Mouse (Mus musculus) left cerebral cortex, postnatal 25 days (tissue): ENCODE results near the gene Osbp2. TPM values are rescaled to one million over a fixed set of nuclear protein-coding genes. Genes with fewer than 3 reads are reported as not detected.

Experiments used
- DNase-seq, 2 experiments: peaks; one replicate each; pipeline ENCODE4 v3.0.0; 2022; ENCODE audit warnings: low spot score in 2 of 2, mixed read lengths in 1 of 2
- intact Hi-C: fragments of 180-260 bp; cut with DNase I; formaldehyde crosslinking; loops from one replicate; pipeline ENCODE4 v1.15.1; 2025
- total RNA-seq, 2 experiments: library from RNA; stranded (reverse); gene quantifications; 2 replicates each; pipeline ENCODE4 v1.2.3; 2021

Osbp2 gene
- total RNA-seq, 2 experiments from 2014 or later = 133 TPM

- no peak for DNase-seq
- intact Hi-C loops = loop anchor here (5.0 kb wide), 1 partner anchor 43 kb away; no protein-coding TSS in a partner anchor
Measured at GRCm38 (mm10) chr11:3834421-3835098, 29.1 kb downstream of the Osbp2 start.

GRCm38 (mm10) chr11:3833544-3834420, 29.9 kb downstream of the Osbp2 start:
- intact Hi-C loops = loop anchor here (1.0 to 5.0 kb wide), 2 partner anchors 20 to 44 kb away; no protein-coding TSS in a partner anchor
- peak in 1 of 2 experiments; percentile 68 for DNase-seq

- intact Hi-C loops = loop anchor here (5.0 kb wide), 1 partner anchor 45 kb away; no protein-coding TSS in a partner anchor
- peak; percentile 59 to 87 for DNase-seq
Measured at GRCm38 (mm10) chr11:3832193-3832901, 31.4 kb downstream of the Osbp2 start.

- intact Hi-C loops = loop anchor here (5.0 kb wide), 2 partner anchors 33 to 48 kb away; partner anchors contain the start of gene Osbp2
- DNase-seq = no peak
Measured at GRCm38 (mm10) chr11:3829736-3830135, 34.0 kb downstream of the Osbp2 start.

GRCm38 (mm10) chr11:3824138-3824537, 39.6 kb downstream of the Osbp2 start:
- intact Hi-C loops = no loop called here
- DNase-seq = no peak

- peak in 1 of 2 experiments; percentile 71 for DNase-seq
- intact Hi-C loops = no loop called here
Measured at GRCm38 (mm10) chr11:3823378-3823777, 40.3 kb downstream of the Osbp2 start.

- intact Hi-C loops = no loop called here
Measured at GRCm38 (mm10) chr11:3817986-3818758, 45.5 kb downstream of the Osbp2 start.

GRCm38 (mm10) chr11:3815951-3816350, 47.8 kb downstream of the Osbp2 start:
- intact Hi-C loops = no loop called here
- no peak for DNase-seq

More at GRCm38 (mm10) chr11:3817986-3818758, 45.5 kb downstream of the Osbp2 start:
- DNase-seq = no peak

GRCm38 (mm10) chr11:3813340-3813739, 50.4 kb downstream of the Osbp2 start:
- intact Hi-C loops = no loop called here
- no peak for DNase-seq

GRCm38 (mm10) chr11:3808162-3808561, 55.5 kb downstream of the Osbp2 start:
- DNase-seq = peak in 1 of 2 experiments; percentile 43
- intact Hi-C loops = loop anchor here (1.0 to 5.0 kb wide), 2 partner anchors 72 to 114 kb away; no protein-coding TSS in a partner anchor

GRCm38 (mm10) chr11:3805362-3805761, 58.3 kb downstream of the Osbp2 start:
- intact Hi-C loops = loop anchor here (5.0 kb wide), 1 partner anchor 117 kb away; no protein-coding TSS in a partner anchor
- peak; percentile 40 to 72 for DNase-seq

- DNase-seq = no peak
- intact Hi-C loops = loop anchor here (5.0 kb wide), 2 partner anchors 118 to 267 kb away; no protein-coding TSS in a partner anchor
Measured at GRCm38 (mm10) chr11:3804639-3805038, 59.1 kb downstream of the Osbp2 start.

GRCm38 (mm10) chr11:3802057-3802456, 61.6 kb downstream of the Osbp2 start:
- intact Hi-C loops = loop anchor here (5.0 kb wide), 1 partner anchor 265 kb away; no protein-coding TSS in a partner anchor

GRCm38 (mm10) chr11:3797631-3798215, 66.0 kb downstream of the Osbp2 start:
- intact Hi-C loops = no loop called here
- peak; percentile 47 to 95 for DNase-seq

More at GRCm38 (mm10) chr11:3802057-3802456, 61.6 kb downstream of the Osbp2 start:
- DNase-seq = no peak

GRCm38 (mm10) chr11:3790736-3791135, 73.0 kb downstream of the Osbp2 start:
- intact Hi-C loops = no loop called here
- DNase-seq = no peak

GRCm38 (mm10) chr11:3789919-3790318, 73.8 kb downstream of the Osbp2 start:
- intact Hi-C loops = loop anchor here (5.0 kb wide), 2 partner anchors 93 to 253 kb away; no protein-coding TSS in a partner anchor
- DNase-seq = no peak

GRCm38 (mm10) chr11:3786564-3786963, 77.1 kb downstream of the Osbp2 start:
- intact Hi-C loops = loop anchor here (2.0 to 5.0 kb wide), 3 partner anchors 72 to 249 kb away; no protein-coding TSS in a partner anchor
- DNase-seq = peak; percentile 86 to 93

- DNase-seq = no peak
- intact Hi-C loops = no loop called here
Measured at GRCm38 (mm10) chr11:3775263-3775644, 88.4 kb downstream of the Osbp2 start.
